Mouse (Mus musculus) heart, adult 2 months (tissue): ENCODE results near the gene Ncl.

ENCODE experiments used
- EP300 ChIP-seq: fragments of 200-500 bp; IDR thresholded peaks from 2 replicates; pipeline ENCODE4 v1.6.1; 2011; ENCODE audit warnings: low read depth, low read length, control low read depth; ENCODE audit not compliant: insufficient read depth
- POLR2A ChIP-seq: fragments of 200-500 bp; IDR thresholded peaks from 2 replicates; pipeline ENCODE4 v1.6.1; 2011; ENCODE audit warnings: mild to moderate bottlenecking, low read depth, low read length, control low read depth; ENCODE audit not compliant: insufficient read depth

DNA sequence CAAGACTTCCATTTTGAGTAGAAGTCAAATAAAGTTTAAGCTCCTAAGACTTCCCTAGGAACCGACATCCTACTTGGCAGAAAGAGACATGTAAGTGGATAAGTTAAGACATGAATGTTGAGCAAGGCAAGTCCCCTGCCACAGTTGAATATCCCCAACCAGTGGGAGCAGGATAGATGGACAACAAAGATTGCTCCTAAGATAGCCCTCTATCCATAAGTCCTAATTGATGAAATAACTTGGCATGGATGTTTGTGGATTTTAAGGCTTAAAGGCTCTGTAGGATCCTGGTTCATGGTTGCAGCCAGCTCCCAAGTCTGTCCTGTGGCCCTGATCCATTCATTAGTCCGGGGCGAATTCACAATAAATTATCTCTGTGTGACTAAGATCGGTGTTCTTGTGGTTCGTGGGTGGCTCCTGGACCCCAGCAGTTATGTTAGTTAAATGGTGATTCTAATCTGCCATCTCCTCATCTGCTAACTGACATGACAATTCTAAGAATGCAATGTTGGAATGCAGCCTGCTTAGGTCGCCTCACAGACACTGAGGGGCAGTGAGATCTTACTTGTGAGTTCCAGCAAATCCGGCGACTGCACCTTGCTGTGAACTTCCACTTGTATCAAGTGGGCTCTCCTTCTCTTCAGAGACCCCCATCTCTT lies 41.0 kb upstream of the Ncl start:
- TF ChIP-seq EP300 (no peak), POLR2A (no peak)
